Mouse (Mus musculus) limb, embryonic 10.5 days (tissue): Measurements from ENCODE around the gene Hs2st1. TPM values are rescaled to one million over a fixed set of nuclear protein-coding genes. Genes with fewer than 3 reads are reported as not detected.
A peak's percentile ranks its signal among the peaks of the same experiment; 100 is the strongest.

Experiments
- DNase-seq: peaks from one replicate; pipeline ENCODE4 v3.0.0-alpha.2; 2017; ENCODE audit warnings: low spot score
- H3K27ac ChIP-seq: fragments of 300-500 bp; sonication (generic); 2 replicates; pipeline ENCODE4 v1.5.1; 2016; ENCODE audit warnings: mild to moderate bottlenecking
- H3K27me3 ChIP-seq: fragments of 300-500 bp; sonication (generic); 2 replicates; pipeline ENCODE4 v1.6.1; 2016; ENCODE audit warnings: low read depth, mild to moderate bottlenecking; ENCODE audit not compliant: poor library complexity, severe bottlenecking
- H3K36me3 ChIP-seq: fragments of 300-500 bp; sonication (generic); 2 replicates; pipeline ENCODE4 v1.6.1; 2016; ENCODE audit warnings: mild to moderate bottlenecking, moderate library complexity
- H3K4me1 ChIP-seq: fragments of 300-500 bp; sonication (generic); 2 replicates; pipeline ENCODE4 v1.6.1; 2016
- H3K4me3 ChIP-seq: fragments of 300-500 bp; sonication (generic); 2 replicates; pipeline ENCODE4 v1.5.1; 2016; ENCODE audit warnings: mild to moderate bottlenecking, moderate library complexity
- H3K9me3 ChIP-seq: fragments of 300-500 bp; sonication (generic); replicated peaks from 2 replicates; pipeline ENCODE4 v1.6.1; 2016; ENCODE audit warnings: mild to moderate bottlenecking
- WGBS: fragments of 180-500 bp; shearing (Covaris S2); methylation state at CpG from one replicate; pipeline ENCODE4 v1.1.7; 2016; 5-methylcytosine and 5-hydroxymethylcytosine counted together
- polyA plus RNA-seq: library from polyadenylated mRNA; unstranded; fragments of >200 nt; fragmentation: Nextera tagmentation; extraction: Ambion mirVana; gene quantifications from 2 replicates; pipeline ENCODE4 v1.2.1, GENCODE M21; 2016

Gene Hs2st1
- polyA plus RNA-seq, 1 experiment from 2014 or later, result 13.0 TPM

DNA sequence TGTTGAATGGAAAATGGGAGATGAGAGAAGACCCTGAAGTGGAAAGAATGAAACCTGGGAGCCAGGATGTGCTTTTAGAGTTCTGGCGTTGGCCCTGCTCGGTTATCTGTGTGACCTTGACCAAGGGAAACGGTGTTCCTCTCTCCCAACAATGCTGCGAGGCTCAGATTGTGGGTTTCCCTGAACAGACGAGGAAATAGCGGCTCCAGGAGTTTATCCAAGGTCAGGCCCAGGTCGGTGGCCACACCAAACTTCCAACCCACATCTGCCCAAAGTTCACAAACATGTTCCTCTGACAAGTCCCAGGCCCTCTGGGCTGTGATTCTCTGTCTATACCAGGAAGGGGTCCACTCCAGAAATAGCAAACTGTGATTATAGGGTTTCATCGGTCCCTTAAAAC lies 169.6 kb downstream of the Hs2st1 start:
- Histone ChIP-seq H3K27ac (no peak overlapping the region), H3K4me3 (no peak overlapping the region), H3K27me3 (peaks cover 13% of the 10 kb centered on the region; the same call in 1 of the 2 replicates), H3K36me3 (no peaks in the 10 kb centered on the region), H3K4me1 (peaks cover 31% of the 10 kb centered on the region), H3K9me3 (no peaks in the 10 kb centered on the region)
- DNase-seq, result no peak
- WGBS, result 65% methylated on average over 8 of the region's 8 CpGs

DNA sequence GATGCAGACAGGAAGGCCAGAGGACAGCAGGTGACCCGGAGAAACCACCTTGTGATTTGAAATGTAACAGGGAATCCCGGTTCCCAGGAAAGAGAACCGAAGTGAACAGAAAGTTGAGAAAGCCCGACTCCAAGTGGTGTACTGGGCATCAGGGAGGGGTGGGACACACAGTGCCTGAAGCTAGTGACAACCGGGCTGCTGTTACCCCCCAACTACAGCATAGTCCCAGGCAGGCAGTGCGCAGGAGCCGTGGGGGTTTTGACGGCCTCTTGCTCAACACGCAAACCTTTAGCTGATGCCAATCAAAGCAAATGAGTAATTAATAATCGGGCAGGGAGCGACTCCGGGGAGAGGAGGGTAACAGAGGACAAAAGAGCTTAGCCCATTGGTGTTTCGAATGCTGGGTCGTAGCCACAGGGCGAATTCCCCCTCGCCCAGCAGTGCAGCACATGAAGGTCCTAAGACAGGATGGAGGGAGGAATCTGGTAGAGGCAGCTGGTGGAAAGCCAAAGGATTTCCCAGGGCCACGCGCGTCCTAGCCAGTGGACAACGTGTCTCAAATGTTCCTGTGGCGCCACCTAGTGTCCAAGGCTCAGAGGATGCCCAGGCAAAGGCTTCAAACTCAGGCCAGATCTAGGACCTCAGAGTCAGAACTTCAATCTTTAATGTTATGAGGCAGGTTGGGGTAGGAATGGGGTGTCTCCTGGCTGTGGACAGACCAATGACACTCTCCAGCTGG lies 170.5 kb downstream of the Hs2st1 start:
- Histone ChIP-seq H3K9me3 (no peaks in the 10 kb centered on the region), H3K4me3 (peak overlapping the region; percentile 22; the same call in 1 of the 2 replicates), H3K4me1 (peaks cover 26% of the 10 kb centered on the region), H3K27me3 (peaks cover 13% of the 10 kb centered on the region; the same call in 1 of the 2 replicates), H3K36me3 (no peaks in the 10 kb centered on the region), H3K27ac (peak overlapping the region; percentile 69)
- WGBS, result 44% methylated on average over 21 of the region's 21 CpGs
- DNase-seq, result peak; percentile 93

DNA sequence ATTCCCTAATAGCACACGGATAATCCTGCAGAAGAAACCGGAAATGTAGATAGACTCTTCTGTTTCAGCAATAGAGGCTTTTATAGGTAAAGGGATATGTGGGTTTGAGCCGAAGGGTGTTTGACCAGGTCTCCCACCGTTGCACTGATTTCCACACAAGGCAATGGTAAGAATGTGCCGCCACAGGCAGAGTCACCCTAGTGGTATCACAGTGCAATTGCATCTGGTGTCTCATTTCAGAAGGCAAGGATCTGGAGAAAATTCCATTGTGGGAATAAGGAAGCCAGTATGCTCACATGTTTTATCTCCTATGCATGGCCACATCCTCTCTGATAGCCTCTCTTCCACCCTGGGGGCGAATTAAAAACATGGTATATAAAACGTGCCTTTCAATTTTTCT lies 171.8 kb downstream of the Hs2st1 start:
- Histone ChIP-seq H3K4me3 (no peak overlapping the region), H3K27me3 (peaks cover 13% of the 10 kb centered on the region; the same call in 1 of the 2 replicates), H3K4me1 (peaks cover 23% of the 10 kb centered on the region), H3K27ac (no peak overlapping the region), H3K9me3 (no peaks in the 10 kb centered on the region), H3K36me3 (no peaks in the 10 kb centered on the region)
- 81% methylated on average over 7 of the region's 7 CpGs for WGBS
- no peak for DNase-seq

DNA sequence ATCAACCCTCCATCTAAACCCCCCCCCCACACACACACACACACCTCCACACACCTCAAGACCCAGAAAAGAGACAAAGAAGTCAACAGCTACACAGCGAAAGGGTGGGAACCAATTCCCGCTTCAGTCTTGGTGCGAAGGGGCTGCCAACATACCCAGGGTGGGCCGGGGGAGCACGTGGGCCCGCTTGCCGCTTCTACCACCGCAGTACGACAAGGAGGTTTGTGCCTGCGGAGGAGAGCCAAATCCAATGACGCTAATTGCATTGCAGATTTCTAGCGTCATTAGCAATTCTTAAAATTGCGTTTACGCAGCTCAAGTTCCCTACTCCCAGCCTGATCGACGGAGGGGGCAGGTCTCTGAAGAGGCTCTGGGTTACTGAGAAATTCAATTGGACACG lies 173.5 kb downstream of the Hs2st1 start:
- WGBS, result 69% methylated on average over 17 of the region's 17 CpGs
- Histone ChIP-seq H3K4me3 (no peak overlapping the region), H3K36me3 (no peaks in the 10 kb centered on the region), H3K27me3 (peaks cover 13% of the 10 kb centered on the region; the same call in 1 of the 2 replicates), H3K4me1 (peaks cover 16% of the 10 kb centered on the region), H3K9me3 (no peaks in the 10 kb centered on the region), H3K27ac (no peak overlapping the region)
- DNase-seq, result no peak

DNA sequence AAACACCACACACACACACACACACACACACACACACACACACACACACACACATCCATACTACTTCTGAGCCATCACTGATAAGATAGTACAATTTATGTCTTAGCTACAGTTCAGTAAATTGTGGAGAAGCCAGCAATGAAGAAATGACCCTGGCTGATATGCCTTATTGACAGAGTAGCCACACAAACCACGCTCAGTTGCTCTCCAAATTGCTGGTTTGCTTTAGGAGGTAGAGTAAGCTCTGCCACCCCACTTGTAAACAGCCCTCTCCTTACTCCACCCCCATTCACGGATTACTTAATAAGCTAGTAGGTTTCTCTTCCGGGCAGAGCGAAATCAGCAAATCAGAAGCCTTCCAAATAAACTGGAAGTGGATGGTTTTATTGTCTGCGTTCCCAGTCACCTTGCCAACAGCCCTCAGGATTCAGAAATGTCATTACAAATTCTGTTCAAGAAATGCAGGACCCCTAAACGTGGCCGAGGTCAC lies 175.5 kb downstream of the Hs2st1 start:
- H3K27ac ChIP-seq, result no peak overlapping the region
- H3K4me1 ChIP-seq, result peaks cover 6% of the 10 kb centered on the region
- H3K4me3 ChIP-seq, result no peak overlapping the region
- no peaks in the 10 kb centered on the region for H3K36me3 ChIP-seq
- no peaks in the 10 kb centered on the region for H3K9me3 ChIP-seq
- 72% methylated on average over 7 of the region's 7 CpGs for WGBS
- no peak for DNase-seq
- peaks cover 13% of the 10 kb centered on the region; the same call in 1 of the 2 replicates for H3K27me3 ChIP-seq

DNA sequence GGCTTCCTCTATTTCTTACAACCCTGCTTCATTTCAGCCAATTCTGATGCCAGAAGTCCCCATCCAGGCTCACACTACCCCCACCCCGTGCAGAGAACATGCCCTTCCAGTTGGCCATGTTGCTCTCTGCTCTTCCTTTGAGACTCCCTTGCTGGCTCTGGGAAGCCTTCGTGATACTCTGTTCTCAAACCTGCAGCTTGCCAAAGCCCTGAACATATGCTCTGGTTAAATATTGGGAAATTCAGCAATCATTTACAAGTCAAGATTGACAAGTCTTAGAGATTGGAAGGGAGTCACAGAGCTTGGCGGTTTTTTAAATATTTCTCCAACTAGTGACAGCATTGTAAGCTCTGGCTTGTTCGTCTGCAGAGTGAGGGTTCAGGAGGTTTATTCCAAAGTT lies 183.5 kb downstream of the Hs2st1 start:
- WGBS, result 88% methylated on average over 4 of the region's 4 CpGs
- DNase-seq, result no peak
- H3K9me3 ChIP-seq, result no peaks in the 10 kb centered on the region
- H3K27me3 ChIP-seq, result 0 out of 2 replicates have a peak, but pooled peaks cover 12% of the 10 kb centered on the region
- no peak overlapping the region for H3K27ac ChIP-seq
- H3K4me1 ChIP-seq, result peaks cover 23% of the 10 kb centered on the region
- H3K4me3 ChIP-seq, result no peak overlapping the region
- H3K36me3 ChIP-seq, result no peaks in the 10 kb centered on the region

DNA sequence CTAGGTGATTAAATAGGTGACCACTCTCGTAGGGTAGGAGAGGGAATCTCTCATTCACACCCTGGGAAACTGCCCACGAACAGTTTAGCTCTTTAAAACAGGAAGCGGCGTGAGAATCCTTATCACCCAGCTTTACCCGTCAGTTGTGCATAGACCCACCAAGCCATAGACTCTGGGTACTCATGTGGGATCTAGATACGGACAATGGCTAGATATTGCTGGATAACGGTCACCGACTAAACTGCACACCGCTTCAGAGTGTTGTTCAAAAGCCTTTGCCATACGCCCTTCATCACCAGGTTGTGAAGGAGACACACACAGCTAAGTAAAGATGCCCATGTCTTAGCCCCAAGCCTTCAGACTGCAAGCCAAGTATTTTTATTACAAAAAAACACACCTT lies 185.3 kb downstream of the Hs2st1 start:
- no peak overlapping the region for H3K4me3 ChIP-seq
- no peaks in the 10 kb centered on the region for H3K36me3 ChIP-seq
- no peak overlapping the region for H3K27ac ChIP-seq
- no peak for DNase-seq
- no peaks in the 10 kb centered on the region for H3K9me3 ChIP-seq
- H3K27me3 ChIP-seq, result 0 out of 2 replicates have a peak, but pooled peaks cover 12% of the 10 kb centered on the region
- 90% methylated on average over 10 of the region's 10 CpGs for WGBS
- H3K4me1 ChIP-seq, result peaks cover 41% of the 10 kb centered on the region

DNA sequence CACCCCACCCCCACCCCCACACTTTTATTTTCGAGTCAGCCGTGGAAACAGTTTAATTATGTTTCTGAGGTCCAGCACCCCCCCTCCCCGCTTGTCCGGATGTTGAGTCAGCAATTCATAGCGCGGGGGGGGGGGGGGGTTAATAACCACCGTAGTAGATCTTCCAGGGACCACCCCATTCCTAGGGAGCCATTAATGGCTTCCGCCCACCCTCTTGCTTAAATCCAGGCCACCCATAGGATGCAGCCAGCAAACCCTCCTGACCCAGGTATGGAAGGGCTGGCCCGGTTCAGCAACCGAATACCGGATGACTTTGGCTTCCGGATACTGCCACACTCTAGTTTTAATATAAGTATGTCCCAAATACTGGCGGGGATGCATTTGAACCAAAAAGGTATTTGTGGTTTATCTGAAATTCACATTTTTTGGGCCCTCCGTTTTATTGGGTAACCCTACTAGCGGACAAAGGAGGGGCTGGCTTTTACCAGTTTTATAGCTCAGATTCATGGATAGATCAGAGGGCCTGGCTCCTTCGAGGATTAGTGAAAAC lies 188.5 kb downstream of the Hs2st1 start:
- WGBS, result 18% methylated on average over 15 of the region's 16 CpGs
- 0 out of 2 replicates have a peak, but pooled peaks cover 12% of the 10 kb centered on the region for H3K27me3 ChIP-seq
- no peaks in the 10 kb centered on the region for H3K9me3 ChIP-seq
- peak overlapping the region; percentile 80 for H3K27ac ChIP-seq
- peak overlapping the region; percentile 47 for H3K4me3 ChIP-seq
- H3K36me3 ChIP-seq, result no peaks in the 10 kb centered on the region
- H3K4me1 ChIP-seq, result peaks cover 73% of the 10 kb centered on the region
- DNase-seq, result peak; percentile 54

DNA sequence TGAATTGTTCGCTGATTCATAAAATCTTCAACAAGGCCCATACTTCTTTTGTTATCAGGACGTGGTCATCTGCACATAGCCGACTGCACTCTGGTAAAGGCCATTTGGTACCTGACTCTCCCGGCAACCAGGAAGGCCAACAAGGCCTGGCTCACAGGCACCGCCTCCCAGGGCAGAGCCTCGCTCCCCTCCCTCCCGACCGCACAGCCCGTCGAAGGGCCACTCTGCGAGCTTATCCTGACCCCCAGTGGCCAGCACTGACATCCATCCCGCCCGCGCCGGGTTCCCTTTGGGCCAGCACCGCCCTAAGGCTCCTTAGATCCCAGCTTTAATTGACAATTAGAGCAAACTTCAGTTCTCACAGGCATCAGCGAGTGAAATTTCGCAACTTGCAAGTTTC lies 189.1 kb downstream of the Hs2st1 start:
- Histone ChIP-seq H3K9me3 (no peaks in the 10 kb centered on the region), H3K27me3 (0 out of 2 replicates have a peak, but pooled peaks cover 12% of the 10 kb centered on the region), H3K4me3 (peak overlapping the region; percentile 47), H3K27ac (peak overlapping the region; percentile 80), H3K4me1 (peaks cover 79% of the 10 kb centered on the region), H3K36me3 (no peaks in the 10 kb centered on the region)
- WGBS, result 2% methylated on average over 18 of the region's 18 CpGs
- DNase-seq, result peak; percentile 90

DNA sequence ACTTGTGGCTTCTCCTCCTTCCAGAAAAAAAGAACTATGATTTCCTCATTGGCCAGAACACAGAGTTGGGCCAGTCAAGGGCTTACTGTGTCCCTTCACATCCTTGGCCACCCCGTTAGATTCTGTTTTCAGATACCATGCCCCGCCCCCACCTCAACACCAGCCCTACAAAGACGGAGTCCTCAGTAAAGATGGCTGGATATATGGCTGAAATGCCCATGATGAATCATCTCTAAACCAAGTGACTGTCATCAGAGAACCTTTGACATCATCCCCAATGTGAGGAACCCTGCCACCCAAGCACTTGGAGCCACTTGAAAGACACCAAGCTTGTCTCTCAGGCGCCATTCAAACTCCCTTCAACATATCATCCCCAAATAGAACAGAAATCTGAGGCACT lies 190.2 kb downstream of the Hs2st1 start:
- peak overlapping the region; percentile 83 for H3K27ac ChIP-seq
- H3K27me3 ChIP-seq, result 0 out of 2 replicates have a peak, but pooled peaks cover 11% of the 10 kb centered on the region
- DNase-seq, result no peak
- H3K4me1 ChIP-seq, result peaks cover 82% of the 10 kb centered on the region
- no peaks in the 10 kb centered on the region for H3K36me3 ChIP-seq
- 51% methylated on average over 4 of the region's 4 CpGs for WGBS
- no peaks in the 10 kb centered on the region for H3K9me3 ChIP-seq
- no peak overlapping the region for H3K4me3 ChIP-seq

Other genes starting within 250 kb of the Hs2st1 start
- gene Selenof, start 123 bp upstream of the Hs2st1 start, polyA plus RNA-seq, result 461 and 480 TPM in 2 replicates
- 66.7 and 73.7 TPM in 2 replicates for gene Sh3glb1, start 150.2 kb upstream of the Hs2st1 start, polyA plus RNA-seq
- 0.05 and 0.11 TPM in 2 replicates for gene Clca3a1, start 190.8 kb upstream of the Hs2st1 start, polyA plus RNA-seq
- not detected in 2 replicates for gene Clca3a2, start 249.3 kb upstream of the Hs2st1 start, polyA plus RNA-seq